ENCODE assay signal across 7 mouse cellular contexts in genomic region chr6:12748787-12749530, GRCm38 (mm10). TPM values are rescaled to one million over a fixed set of nuclear protein-coding genes. Genes with fewer than 3 reads are reported as not detected.
DNase-seq lines count a peak whose midpoint lies in the region; ATAC-seq and TF ChIP-seq lines count a peak whose summit lies in the region.

Gene Thsd7a, minus strand, starts transcription at chr6:12749410.

- under 1% methylated on average over 56 of the region's 56 CpGs for WGBS in embryonic facial prominence, embryonic 10.5 days
- WGBS in midbrain, embryonic 14.5 days = under 1% methylated on average over 56 of the region's 56 CpGs
- under 1% methylated on average over 55 of the region's 56 CpGs for WGBS in stomach, postnatal 0 days

- peak within 1 kb of the TSS; percentile 97 for H3K9ac ChIP-seq in midbrain, embryonic 14.5 days (replicated peaks; ENCODE audit: low read length)
- H3K9ac ChIP-seq in stomach, postnatal 0 days (ENCODE audit: low read length) = peak within 1 kb of the TSS; percentile 61

- ATAC-seq in midbrain, embryonic 14.5 days (ENCODE audit: low FRiP score, low TSS enrichment) = peak; percentile 88
- ATAC-seq in stomach, postnatal 0 days (ENCODE audit: low FRiP score, low TSS enrichment) = peak; percentile 65

- TF ChIP-seq EP300 in stomach, postnatal 0 days (optimal IDR thresholded peaks at IDR 0.05) = no peak

- intact Hi-C loops in left cerebral cortex, postnatal 4 days (cut with DNase I) = loop anchor here (5.0 kb wide), 2 partner anchors 397 to 403 kb away; no protein-coding TSS in a partner anchor

- TF ChIP-seq CTCF in stomach, postnatal 0 days (IDR thresholded peaks at IDR 0.05; ENCODE audit: low read depth) = peak; percentile 27; the same call in 1 of the 2 replicates

- peaks cover 4% of the 10 kb centered on the region; the same call in 1 of the 2 replicates for H3K27me3 ChIP-seq in embryonic facial prominence, embryonic 10.5 days (replicated peaks; ENCODE audit: low read depth, poor library complexity, severe bottlenecking)
- no peaks in the 10 kb centered on the region for H3K27me3 ChIP-seq in midbrain, embryonic 14.5 days (ENCODE audit: control insufficient read depth, insufficient read depth, low read length)
- H3K27me3 ChIP-seq in stomach, postnatal 0 days (ENCODE audit: control insufficient read depth, insufficient read depth, low read length) = no peaks in the 10 kb centered on the region

- H3K4me1 ChIP-seq in embryonic facial prominence, embryonic 10.5 days = peaks cover 23% of the 10 kb centered on the region
- H3K4me1 ChIP-seq in midbrain, embryonic 14.5 days (ENCODE audit: control insufficient read depth, insufficient read depth, low read length) = peaks cover 12% of the 10 kb centered on the region
- H3K4me1 ChIP-seq in stomach, postnatal 0 days (replicated peaks; ENCODE audit: control insufficient read depth, insufficient read depth) = 0 out of 2 replicates have a peak, but pooled peaks cover 3% of the 10 kb centered on the region

- DNase-seq in adrenal gland, postnatal 4 days (ENCODE audit: low spot score in 2 of 2) = peak; percentile 24
- peak; percentile 82 for DNase-seq in embryonic facial prominence, embryonic 10.5 days (ENCODE audit: low spot score)
- DNase-seq in heart, adult 11 months = peak; percentile 96
- DNase-seq in kidney, adult 11 months = peak; percentile 7
- peak; percentile 75 for DNase-seq in left cerebral cortex, postnatal 4 days
- peak; percentile 86 for DNase-seq in midbrain, embryonic 14.5 days
- peak; percentile 41 for DNase-seq in stomach, postnatal 0 days (ENCODE audit: low spot score)

- peak within 1 kb of the TSS; percentile 78 for H3K4me3 ChIP-seq in embryonic facial prominence, embryonic 10.5 days
- peak within 1 kb of the TSS; percentile 61 for H3K4me3 ChIP-seq in midbrain, embryonic 14.5 days (replicated peaks; ENCODE audit: low read depth, low read length)
- peak within 1 kb of the TSS; percentile 57 for H3K4me3 ChIP-seq in stomach, postnatal 0 days (ENCODE audit: low read depth, low read length)

- H3K36me3 ChIP-seq in embryonic facial prominence, embryonic 10.5 days (replicated peaks) = no peaks in the 10 kb centered on the region
- H3K36me3 ChIP-seq in midbrain, embryonic 14.5 days (ENCODE audit: control insufficient read depth, insufficient read depth, low read length) = no peaks in the 10 kb centered on the region
- H3K36me3 ChIP-seq in stomach, postnatal 0 days (ENCODE audit: control insufficient read depth, insufficient read depth, low read length) = no peaks in the 10 kb centered on the region

- H3K4me2 ChIP-seq in midbrain, embryonic 14.5 days (ENCODE audit: low read length) = peak within 1 kb of the TSS; percentile 67
- peak within 1 kb of the TSS; percentile 96 for H3K4me2 ChIP-seq in stomach, postnatal 0 days (replicated peaks; ENCODE audit: low read depth)

- H3K27ac ChIP-seq in embryonic facial prominence, embryonic 10.5 days (replicated peaks) = peak within 1 kb of the TSS; percentile 89
- peak within 1 kb of the TSS; percentile 97 for H3K27ac ChIP-seq in midbrain, embryonic 14.5 days (replicated peaks; ENCODE audit: low read depth, low read length)
- peak within 1 kb of the TSS; percentile 75; the same call in 1 of the 2 replicates for H3K27ac ChIP-seq in stomach, postnatal 0 days (replicated peaks)

- no peaks in the 10 kb centered on the region for H3K9me3 ChIP-seq in embryonic facial prominence, embryonic 10.5 days
- no peaks in the 10 kb centered on the region for H3K9me3 ChIP-seq in midbrain, embryonic 14.5 days (ENCODE audit: control insufficient read depth, low read length)
- no peaks in the 10 kb centered on the region for H3K9me3 ChIP-seq in stomach, postnatal 0 days (ENCODE audit: control insufficient read depth, low read length)

RNA-seq across cellular contexts. Expression of gene Thsd7a, which starts in this region (rescaled TPM):
- 10 to 100 TPM; 12.4 to 19.4 TPM for total RNA-seq in adrenal gland, postnatal 4 days (2021)
- polyA plus RNA-seq in embryonic facial prominence, embryonic 10.5 days (2016; fragmentation: Nextera tagmentation; extraction: Ambion mirVana) = 6.1 and 6.9 TPM in 2 replicates
- total RNA-seq in left cerebral cortex, postnatal 4 days (2021) = 10 to 100 TPM; 42.6 to 46.4 TPM
- 45.4 and 47.6 TPM in 2 replicates for polyA plus RNA-seq in midbrain, embryonic 14.5 days (2014; fragmentation: Nextera tagmentation; extraction: Ambion mirVana)
- polyA plus RNA-seq in stomach, postnatal 0 days (2015; fragmentation: Nextera tagmentation; extraction: Ambion mirVana) = 1.1 TPM in 2 replicates

Comparison
In these comparisons a context has a peak if more than half of its experiments do, and no peak if none do; other contexts are left out.
1. Peak in every context shown above with its lines: DNase-seq, ATAC-seq, H3K4me3 ChIP-seq and H3K27ac ChIP-seq.
2. DNase-seq: peak in every context shown above with its lines; median percentile 96 in heart, adult 11 months; 86 in midbrain, embryonic 14.5 days; 82 in embryonic facial prominence, embryonic 10.5 days; 75 in left cerebral cortex, postnatal 4 days; 41 in stomach, postnatal 0 days; 24 in adrenal gland, postnatal 4 days; 7 in kidney, adult 11 months.